Mouse (Mus musculus): ENCODE data around the gene Tspo. TPM values are rescaled to one million over a fixed set of nuclear protein-coding genes. Genes with fewer than 3 reads are reported as not detected.
A peak's percentile ranks its signal among the peaks of the same experiment; 100 is the strongest.

Gene Tspo
- total and polyA plus RNA-seq, 3 experiments: 66.5 to 80.0 TPM; not detected in 1

- TF ChIP-seq TCF12 (IDR thresholded peaks at IDR 0.05; ENCODE audit: low read depth, low read length): peak; percentile 42
- TF ChIP-seq CTCF (IDR thresholded peaks at IDR 0.05 in 2 of 3, conservative IDR thresholded peaks at IDR 0.05 in 1 of 3; ENCODE audit: control insufficient read depth in 1 of 3, insufficient read depth in 1 of 3, low read depth in 2 of 3, low read length in 3 of 3, poor library complexity in 1 of 3, severe bottlenecking in 1 of 3): no peak
- no peak for TF ChIP-seq BHLHE40 (IDR thresholded peaks at IDR 0.05; ENCODE audit: borderline replicate concordance, low read depth, low read length)
- peak; percentile 69 for TF ChIP-seq HCFC1 (IDR thresholded peaks at IDR 0.05; ENCODE audit: low read depth, low read length)
- 0 out of 2 replicates have a peak, but pooled peaks have one; percentile 9 for TF ChIP-seq USF1 (IDR thresholded peaks at IDR 0.05; ENCODE audit: low read depth, low read length)
- peak; percentile 13; the same call in 1 of the 2 replicates for TF ChIP-seq MYC (IDR thresholded peaks at IDR 0.05; ENCODE audit: low read depth, low read length)
- no peak for TF ChIP-seq RAD21 (IDR thresholded peaks at IDR 0.05; ENCODE audit: low read depth, low read length)
Measured at GRCm38 (mm10) chr15:83562626-83563270, 644 bp upstream of the Tspo start (continued).

GRCm38 (mm10) chr15:83563857-83564651 is 662 bp downstream of the Tspo start:
- H3K36me3 ChIP-seq (ENCODE audit: control insufficient read depth in 1 of 2, insufficient read depth in 2 of 2, low read length in 2 of 2): peaks cover 0 to 13% of the 10 kb centered on the region in 2 experiments; a peak in 2 of 4 replicates
- peaks cover 9 to 31% of the 10 kb centered on the region in 2 experiments for H3K4me1 ChIP-seq (ENCODE audit: control insufficient read depth in 1 of 2, insufficient read depth in 2 of 2, low read length in 2 of 2)
- TF ChIP-seq MAX (IDR thresholded peaks at IDR 0.05; ENCODE audit: low read length) (peak; percentile 45; the same call in 1 of the 2 replicates), TCF12 (IDR thresholded peaks at IDR 0.05; ENCODE audit: low read depth, low read length) (0 out of 2 replicates have a peak, but pooled peaks have one; percentile 2), JUND (IDR thresholded peaks at IDR 0.05; ENCODE audit: low read depth, low read length) (no peak), HCFC1 (IDR thresholded peaks at IDR 0.05; ENCODE audit: low read depth, low read length) (peak; percentile 59; the same call in 1 of the 2 replicates), CHD1 (IDR thresholded peaks at IDR 0.05; ENCODE audit: low read depth, low read length) (0 out of 2 replicates have a peak, but pooled peaks have one; percentile 69), MYC (IDR thresholded peaks at IDR 0.05; ENCODE audit: low read depth, low read length) (0 out of 2 replicates have a peak, but pooled peaks have one; percentile 56), POLR2A (IDR thresholded peaks at IDR 0.05; ENCODE audit: control insufficient read depth in 1 of 2, insufficient read depth in 1 of 2, low read depth in 1 of 2, low read length in 2 of 2, poor library complexity in 1 of 2) (peak in 1 of 2 experiments; percentile 50; a peak in 2 of 4 replicates), E2F4 (IDR thresholded peaks at IDR 0.05; ENCODE audit: borderline replicate concordance, low read depth, low read length) (no peak), SIN3A (IDR thresholded peaks at IDR 0.05; ENCODE audit: low read length) (peak; percentile 82)
- H3K79me2 ChIP-seq (ENCODE audit: control insufficient read depth, insufficient read depth, low read length, poor library complexity): peaks cover 2% of the 10 kb centered on the region; the same call in 1 of the 2 replicates
- DNase-seq (ENCODE audit: low read depth, low spot score): peak; percentile 74
- H3K27ac ChIP-seq (ENCODE audit: control insufficient read depth, low read depth, low read length): peak overlapping the region; percentile 58
- peak overlapping the region; percentile 72 to 95 for H3K4me3 ChIP-seq (ENCODE audit: control insufficient read depth in 1 of 2, insufficient read depth in 1 of 2, low read depth in 2 of 2, low read length in 2 of 2)
- H3K9ac ChIP-seq (ENCODE audit: control insufficient read depth, low read depth, low read length, poor library complexity, severe bottlenecking): peak overlapping the region; percentile 74
- H3K9me3 ChIP-seq (replicated peaks; ENCODE audit: insufficient read depth, low read length): no peaks in the 10 kb centered on the region
- no peaks in the 10 kb centered on the region for H3K27me3 ChIP-seq (ENCODE audit: control insufficient read depth in 1 of 2, insufficient read depth in 2 of 2, low read length in 2 of 2)

DNA sequence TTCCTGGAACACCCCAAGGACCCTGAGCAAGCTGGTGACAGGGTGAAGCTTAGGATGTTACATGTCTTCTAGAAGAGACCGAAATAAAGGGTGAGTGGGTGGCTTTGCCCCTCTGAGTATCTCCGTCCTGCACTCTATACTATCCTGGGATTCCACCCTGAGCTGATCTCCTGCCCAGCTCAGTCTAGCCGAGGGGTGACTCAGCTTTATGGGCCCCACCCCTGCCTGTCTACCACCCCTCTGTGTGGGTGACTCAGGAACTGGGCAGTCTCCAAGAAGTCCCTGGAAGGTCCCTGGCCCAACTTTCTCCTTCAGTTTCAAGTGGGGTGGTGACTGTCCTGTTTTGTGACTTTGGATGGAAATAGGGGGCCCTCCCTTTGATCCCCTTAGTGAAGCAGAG is 2.0 kb downstream of the Tspo start:
- H3K4me3 ChIP-seq (ENCODE audit: control insufficient read depth in 1 of 2, insufficient read depth in 1 of 2, low read depth in 2 of 2, low read length in 2 of 2): peak overlapping the region in 1 of 2 experiments; percentile 27; a peak in 2 of 4 replicates
- peak; percentile 66 for DNase-seq (ENCODE audit: low read depth, low spot score)
- H3K27ac ChIP-seq (ENCODE audit: control insufficient read depth, low read depth, low read length): peak overlapping the region; percentile 35
- H3K4me1 ChIP-seq (ENCODE audit: control insufficient read depth in 1 of 2, insufficient read depth in 2 of 2, low read length in 2 of 2): peaks cover 9 to 38% of the 10 kb centered on the region in 2 experiments
- H3K9me3 ChIP-seq (replicated peaks; ENCODE audit: insufficient read depth, low read length): no peaks in the 10 kb centered on the region
- H3K36me3 ChIP-seq (ENCODE audit: control insufficient read depth in 1 of 2, insufficient read depth in 2 of 2, low read length in 2 of 2): peaks cover 0 to 13% of the 10 kb centered on the region in 2 experiments; a peak in 2 of 4 replicates
- H3K27me3 ChIP-seq (ENCODE audit: control insufficient read depth in 1 of 2, insufficient read depth in 2 of 2, low read length in 2 of 2): no peaks in the 10 kb centered on the region
- peak overlapping the region; percentile 0 for H3K9ac ChIP-seq (ENCODE audit: control insufficient read depth, low read depth, low read length, poor library complexity, severe bottlenecking)
- TF ChIP-seq HCFC1 (IDR thresholded peaks at IDR 0.05; ENCODE audit: low read depth, low read length) (no peak), EP300 (IDR thresholded peaks at IDR 0.05; ENCODE audit: low read depth in 1 of 2, low read length in 2 of 2) (peak in 1 of 2 experiments; percentile 24; a peak in 2 of 4 replicates)
- peaks cover 2% of the 10 kb centered on the region; the same call in 1 of the 2 replicates for H3K79me2 ChIP-seq (ENCODE audit: control insufficient read depth, insufficient read depth, low read length, poor library complexity)

Data from MEL (cell line).